Mouse (Mus musculus) testis, adult 2 months (tissue): ENCODE measurements around the gene Ccnjl.

Experiments
- CTCF ChIP-seq: fragments of 200-500 bp; IDR thresholded peaks from 2 replicates; pipeline ENCODE4 v1.5.1; 2012; ENCODE audit warnings: low read depth, mild to moderate bottlenecking, inconsistent platforms, low read length, moderate library complexity; ENCODE audit not compliant: control insufficient read depth, insufficient read depth, insufficient replicate concordance
- POLR2A ChIP-seq: fragments of 200-500 bp; IDR thresholded peaks from 2 replicates; pipeline ENCODE4 v1.6.1; 2012; ENCODE audit warnings: low read depth, mild to moderate bottlenecking, inconsistent platforms, low read length, moderate library complexity; ENCODE audit not compliant: control insufficient read depth

DNA sequence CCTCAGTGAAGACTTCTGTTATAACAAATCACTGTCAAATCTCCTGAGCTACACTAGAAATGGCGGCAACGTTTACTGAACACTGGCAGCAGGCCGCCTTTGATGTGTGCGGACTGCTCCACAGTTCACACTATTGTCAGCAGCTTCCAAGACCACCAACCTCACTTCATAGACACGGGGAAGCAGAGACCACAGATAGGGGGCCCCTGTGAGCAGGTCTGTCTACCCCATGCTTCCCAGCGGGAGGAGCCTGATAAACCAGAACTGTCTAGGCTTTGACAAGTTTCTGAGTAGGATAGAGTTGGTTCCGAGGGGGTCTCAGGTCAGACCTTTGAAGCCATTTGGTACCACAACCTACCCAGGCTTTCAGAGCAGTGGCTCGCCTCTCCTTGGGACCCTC is 33.5 kb upstream of the Ccnjl start:
- TF ChIP-seq POLR2A = no peak
- TF ChIP-seq CTCF = no peak
